Mouse (Mus musculus) adipocyte (in vitro differentiated cells): Measurements from ENCODE around the gene Pax5.

Source experiments
- DNase-seq: peaks from one replicate; pipeline ENCODE4 v3.0.0-alpha.2; 2016; ENCODE audit warnings: low spot score

Pax5 gene

GRCm38 (mm10) chr4:44543880-44544279 lies 166.4 kb downstream of the Pax5 start:
- no peak for DNase-seq

GRCm38 (mm10) chr4:44542101-44542500 lies 168.2 kb downstream of the Pax5 start:
- no peak for DNase-seq

- DNase-seq, result no peak
Measured at GRCm38 (mm10) chr4:44538488-44538887, 171.8 kb downstream of the Pax5 start.

GRCm38 (mm10) chr4:44536794-44537193 lies 173.5 kb downstream of the Pax5 start:
- no peak for DNase-seq

GRCm38 (mm10) chr4:44535646-44536045 lies 174.6 kb downstream of the Pax5 start:
- no peak for DNase-seq

- no peak for DNase-seq
Measured at GRCm38 (mm10) chr4:44533286-44533685, 177.0 kb downstream of the Pax5 start.

GRCm38 (mm10) chr4:44532731-44533130 lies 177.6 kb downstream of the Pax5 start:
- DNase-seq, result no peak

- DNase-seq, result no peak
Measured at GRCm38 (mm10) chr4:44525336-44525735, 185.0 kb downstream of the Pax5 start.

GRCm38 (mm10) chr4:44518923-44519322 lies 191.4 kb downstream of the Pax5 start:
- no peak for DNase-seq

GRCm38 (mm10) chr4:44513981-44514380 lies 196.3 kb downstream of the Pax5 start:
- DNase-seq, result no peak

- peak; percentile 37 for DNase-seq
Measured at GRCm38 (mm10) chr4:44511682-44512081, 198.6 kb downstream of the Pax5 start.

- no peak for DNase-seq
Measured at GRCm38 (mm10) chr4:44508386-44509226, 201.7 kb downstream of the Pax5 start.

- no peak for DNase-seq
Measured at GRCm38 (mm10) chr4:44507861-44508260, 202.4 kb downstream of the Pax5 start.

- no peak for DNase-seq
Measured at GRCm38 (mm10) chr4:44504998-44505397, 205.3 kb downstream of the Pax5 start.

GRCm38 (mm10) chr4:44502196-44502867 lies 208.0 kb downstream of the Pax5 start:
- DNase-seq, result no peak

GRCm38 (mm10) chr4:44498156-44498555 lies 212.1 kb downstream of the Pax5 start:
- no peak for DNase-seq

- peak; percentile 70 for DNase-seq
Measured at GRCm38 (mm10) chr4:44495836-44496235, 214.5 kb downstream of the Pax5 start.

GRCm38 (mm10) chr4:44493756-44494155 lies 216.5 kb downstream of the Pax5 start:
- DNase-seq, result no peak

- no peak for DNase-seq
Measured at GRCm38 (mm10) chr4:44490872-44491271, 219.4 kb downstream of the Pax5 start.

- DNase-seq, result no peak
Measured at GRCm38 (mm10) chr4:44488702-44489101, 221.6 kb downstream of the Pax5 start.

- DNase-seq, result no peak
Measured at GRCm38 (mm10) chr4:44488219-44488618, 222.1 kb downstream of the Pax5 start.

- no peak for DNase-seq
Measured at GRCm38 (mm10) chr4:44482851-44483250, 227.4 kb downstream of the Pax5 start.

- no peak for DNase-seq
Measured at GRCm38 (mm10) chr4:44479755-44480154, 230.5 kb downstream of the Pax5 start.
